Mouse (Mus musculus) liver, adult 2 months (tissue): ENCODE measurements around the gene Mical1.

Experiments
- CTCF ChIP-seq: fragments of 200-500 bp; IDR thresholded peaks from 2 replicates; pipeline ENCODE4 v1.5.1; 2011; ENCODE audit warnings: low read depth, low read length, control low read depth
- POLR2A ChIP-seq: fragments of 200-500 bp; IDR thresholded peaks from 2 replicates; pipeline ENCODE4 v1.6.1; 2011; ENCODE audit warnings: low read length, control low read depth; ENCODE audit not compliant: insufficient read depth; ENCODE audit errors: extremely low read depth

DNA sequence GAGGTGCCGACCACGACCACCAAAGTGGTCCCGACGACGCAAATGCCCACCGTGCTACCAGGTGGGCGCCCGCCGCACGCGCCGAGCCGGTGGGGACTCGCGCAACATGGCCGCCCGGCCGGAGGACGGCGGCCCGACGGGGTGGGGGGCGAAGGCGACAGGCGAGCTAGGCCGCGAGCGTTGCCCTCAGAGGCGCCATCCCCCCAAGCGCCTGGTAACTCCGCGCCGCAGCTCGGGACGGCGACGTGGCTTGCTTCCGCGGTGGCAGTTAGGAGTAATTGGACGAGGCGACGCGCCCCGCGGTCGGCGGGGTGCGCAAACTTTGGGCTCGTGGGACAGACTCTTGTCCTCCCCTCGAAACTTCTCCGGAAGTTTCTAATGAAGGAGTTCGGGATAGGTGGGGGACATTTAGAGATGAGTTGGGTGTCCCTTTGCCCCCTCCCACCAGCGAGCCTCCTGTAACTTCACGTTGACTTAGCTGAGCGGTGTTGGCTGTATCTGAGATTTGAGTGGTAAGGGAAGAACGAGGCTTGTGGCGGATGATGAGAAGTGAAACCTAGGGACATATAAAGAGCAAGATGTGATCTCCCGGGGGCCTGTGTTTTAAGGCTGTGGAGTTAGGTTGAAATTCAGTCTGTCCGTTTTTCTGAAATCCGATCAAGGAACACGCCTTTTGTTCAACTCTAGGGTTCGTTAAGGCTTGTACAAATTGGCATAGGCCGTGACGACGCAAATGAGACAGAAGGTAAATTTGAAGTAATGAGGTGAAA lies 43.7 kb downstream of the Mical1 start:
- TF ChIP-seq POLR2A (no peak), CTCF (no peak)
